Mouse (Mus musculus): Measurements from ENCODE around the gene Dcaf11. TPM values are rescaled to one million over a fixed set of nuclear protein-coding genes. Genes with fewer than 3 reads are reported as not detected.
A peak's percentile ranks its signal among the peaks of the same experiment; 100 is the strongest.

Dcaf11 gene
- polyA plus RNA-seq, 1 experiment from 2014 or later: 109 TPM

GRCm38 (mm10) chr14:55536116-55536745, 23.6 kb upstream of the Dcaf11 start:
- 57% methylated on average over 6 of the region's 6 CpGs for WGBS
- no peak overlapping the region for H3K9ac ChIP-seq (ENCODE audit: low read depth, low read length)
- H3K4me3 ChIP-seq (replicated peaks; ENCODE audit: low read depth, low read length): no peak overlapping the region
- DNase-seq (ENCODE audit: low spot score): peak; percentile 58
- no peaks in the 10 kb centered on the region for H3K9me3 ChIP-seq (replicated peaks; ENCODE audit: low read length)
- peaks cover 6% of the 10 kb centered on the region for H3K4me1 ChIP-seq (replicated peaks; ENCODE audit: insufficient read depth, low read length)
- no peaks in the 10 kb centered on the region for H3K36me3 ChIP-seq (ENCODE audit: insufficient read depth, low read length)
- no peak for ATAC-seq (replicated peaks; ENCODE audit: low FRiP score, low read depth)
- H3K27ac ChIP-seq: no peak overlapping the region
- peak; percentile 85 for TF ChIP-seq CTCF (IDR thresholded peaks at IDR 0.05; ENCODE audit: low read depth)
- no peaks in the 10 kb centered on the region for H3K27me3 ChIP-seq (ENCODE audit: insufficient read depth, low read length)
- H3K4me2 ChIP-seq (ENCODE audit: low read length): no peak overlapping the region

DNA sequence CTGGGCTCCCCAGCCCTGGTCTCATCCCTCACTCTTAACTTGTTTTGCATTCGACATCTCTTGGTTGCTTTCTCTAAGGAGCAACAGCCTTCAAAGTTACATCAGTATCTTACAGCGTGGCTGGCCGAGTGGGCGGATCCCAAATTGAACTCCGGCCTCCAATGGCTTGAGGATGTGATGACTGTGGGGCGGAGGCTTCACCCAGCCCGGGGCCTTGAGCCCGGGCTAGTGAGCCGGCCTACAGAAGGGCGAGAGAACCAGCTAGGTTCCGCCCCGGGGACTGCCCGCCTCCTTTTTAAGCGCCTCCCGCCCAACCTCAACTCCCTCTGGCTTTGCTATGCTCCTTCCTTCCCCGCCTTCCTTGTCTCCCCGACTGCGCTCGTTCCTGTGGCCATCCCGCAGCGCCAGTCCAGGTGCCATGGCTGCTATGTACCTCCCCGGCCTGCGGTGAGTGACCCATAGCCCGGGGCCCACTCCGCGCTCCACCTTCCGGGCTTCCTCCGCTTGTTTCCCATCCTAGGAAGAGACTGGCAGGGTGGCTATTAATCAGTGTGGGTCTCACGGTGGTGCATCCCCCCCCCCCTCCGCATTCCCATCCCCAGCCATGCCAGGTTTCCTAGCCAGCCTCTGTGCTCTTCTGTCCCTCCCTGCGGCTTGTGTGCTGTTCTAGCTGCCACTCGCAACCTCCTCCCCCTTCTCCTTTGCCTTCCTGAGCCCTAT, 19.6 kb upstream of the Dcaf11 start, which contains the start of gene Pck2:
Gene Pck2 (plus strand): TSS at position 200 of the 720 bp plus-strand sequence.
- peak within 1 kb of the TSS; percentile 75 for H3K4me2 ChIP-seq (ENCODE audit: low read length)
- under 1% methylated on average over 31 of the region's 32 CpGs for WGBS
- TF ChIP-seq CTCF (IDR thresholded peaks at IDR 0.05; ENCODE audit: low read depth): no peak

DNA sequence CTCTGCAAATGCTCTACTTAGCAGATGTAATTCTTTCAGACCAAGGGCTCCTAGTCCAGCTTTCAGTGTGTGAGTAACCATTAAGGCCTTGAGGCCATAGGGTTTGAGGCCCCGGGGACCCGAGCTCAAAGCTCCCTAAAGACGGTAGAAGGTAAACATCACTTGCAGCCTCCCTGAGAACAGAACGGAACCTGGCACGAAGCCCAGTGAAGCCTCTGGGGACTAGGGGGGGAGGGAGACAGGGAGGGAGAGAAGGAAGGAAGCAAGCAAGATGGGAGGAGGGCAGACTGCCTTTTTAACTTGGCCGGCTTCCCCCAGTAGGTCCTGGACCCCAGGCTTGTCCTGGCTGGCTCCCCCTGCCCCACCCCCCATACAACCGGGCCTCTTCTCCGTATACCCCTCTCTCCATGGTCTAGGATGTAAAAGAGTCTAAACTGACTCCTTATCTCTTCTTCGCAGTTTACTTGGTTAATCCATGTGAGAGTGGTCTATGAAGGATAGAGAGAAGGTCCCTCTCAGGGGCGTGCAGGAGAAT, 19.0 kb upstream of the Dcaf11 start:
- H3K27me3 ChIP-seq (ENCODE audit: insufficient read depth, low read length): no peaks in the 10 kb centered on the region
- peak overlapping the region; percentile 75 for H3K4me2 ChIP-seq (ENCODE audit: low read length)
- H3K27ac ChIP-seq: peak overlapping the region; percentile 94
- H3K4me1 ChIP-seq (replicated peaks; ENCODE audit: insufficient read depth, low read length): peaks cover 11% of the 10 kb centered on the region
- peaks cover 26% of the 10 kb centered on the region for H3K36me3 ChIP-seq (ENCODE audit: insufficient read depth, low read length)
- ATAC-seq (replicated peaks; ENCODE audit: low FRiP score, low read depth): peak; percentile 27
- H3K4me3 ChIP-seq (replicated peaks; ENCODE audit: low read depth, low read length): peak overlapping the region; percentile 70
- WGBS: 4% methylated on average over 10 of the region's 10 CpGs
- DNase-seq (ENCODE audit: low spot score): peak; percentile 76
- no peaks in the 10 kb centered on the region for H3K9me3 ChIP-seq (replicated peaks; ENCODE audit: low read length)
- no peak for TF ChIP-seq CTCF (IDR thresholded peaks at IDR 0.05; ENCODE audit: low read depth)
- H3K9ac ChIP-seq (ENCODE audit: low read depth, low read length): peak overlapping the region; percentile 74

More for the DNA sequence above, 19.6 kb upstream of the Dcaf11 start, which contains the start of gene Pck2:
- DNase-seq (ENCODE audit: low spot score) (peak; percentile 97), ATAC-seq (replicated peaks; ENCODE audit: low FRiP score, low read depth) (peak; percentile 95)
- Histone ChIP-seq H3K27ac (peak within 1 kb of the TSS; percentile 94), H3K4me1 (replicated peaks; ENCODE audit: insufficient read depth, low read length) (peaks cover 11% of the 10 kb centered on the region), H3K9ac (ENCODE audit: low read depth, low read length) (peak within 1 kb of the TSS; percentile 74), H3K4me3 (replicated peaks; ENCODE audit: low read depth, low read length) (peak within 1 kb of the TSS; percentile 70), H3K27me3 (ENCODE audit: insufficient read depth, low read length) (no peaks in the 10 kb centered on the region), H3K36me3 (ENCODE audit: insufficient read depth, low read length) (peaks cover 21% of the 10 kb centered on the region), H3K9me3 (replicated peaks; ENCODE audit: low read length) (no peaks in the 10 kb centered on the region)

GRCm38 (mm10) chr14:55542268-55542667, 17.5 kb upstream of the Dcaf11 start:
- H3K4me2 ChIP-seq (ENCODE audit: low read length): no peak overlapping the region
- 97% methylated on average over 12 of the region's 12 CpGs for WGBS
- no peak overlapping the region for H3K4me3 ChIP-seq (replicated peaks; ENCODE audit: low read depth, low read length)
- ATAC-seq (replicated peaks; ENCODE audit: low FRiP score, low read depth): no peak
- H3K4me1 ChIP-seq (replicated peaks; ENCODE audit: insufficient read depth, low read length): peaks cover 11% of the 10 kb centered on the region
- TF ChIP-seq CTCF (IDR thresholded peaks at IDR 0.05; ENCODE audit: low read depth): no peak
- DNase-seq (ENCODE audit: low spot score): no peak
- H3K9me3 ChIP-seq (replicated peaks; ENCODE audit: low read length): no peaks in the 10 kb centered on the region
- no peak overlapping the region for H3K9ac ChIP-seq (ENCODE audit: low read depth, low read length)
- no peaks in the 10 kb centered on the region for H3K27me3 ChIP-seq (ENCODE audit: insufficient read depth, low read length)
- no peak overlapping the region for H3K27ac ChIP-seq
- peaks cover 35% of the 10 kb centered on the region for H3K36me3 ChIP-seq (ENCODE audit: insufficient read depth, low read length)

- no peaks in the 10 kb centered on the region for H3K9me3 ChIP-seq (replicated peaks; ENCODE audit: low read length)
- DNase-seq (ENCODE audit: low spot score): no peak
- no peak overlapping the region for H3K4me2 ChIP-seq (ENCODE audit: low read length)
- H3K4me1 ChIP-seq (replicated peaks; ENCODE audit: insufficient read depth, low read length): peaks cover 11% of the 10 kb centered on the region
- no peak overlapping the region for H3K4me3 ChIP-seq (replicated peaks; ENCODE audit: low read depth, low read length)
- peaks cover 55% of the 10 kb centered on the region for H3K36me3 ChIP-seq (ENCODE audit: insufficient read depth, low read length)
- no peak for TF ChIP-seq CTCF (IDR thresholded peaks at IDR 0.05; ENCODE audit: low read depth)
- no peaks in the 10 kb centered on the region for H3K27me3 ChIP-seq (ENCODE audit: insufficient read depth, low read length)
- ATAC-seq (replicated peaks; ENCODE audit: low FRiP score, low read depth): no peak
- WGBS: 77% methylated on average over 9 of the region's 9 CpGs
- no peak overlapping the region for H3K9ac ChIP-seq (ENCODE audit: low read depth, low read length)
- H3K27ac ChIP-seq: no peak overlapping the region
Measured at GRCm38 (mm10) chr14:55544334-55544733, 15.5 kb upstream of the Dcaf11 start.

DNA sequence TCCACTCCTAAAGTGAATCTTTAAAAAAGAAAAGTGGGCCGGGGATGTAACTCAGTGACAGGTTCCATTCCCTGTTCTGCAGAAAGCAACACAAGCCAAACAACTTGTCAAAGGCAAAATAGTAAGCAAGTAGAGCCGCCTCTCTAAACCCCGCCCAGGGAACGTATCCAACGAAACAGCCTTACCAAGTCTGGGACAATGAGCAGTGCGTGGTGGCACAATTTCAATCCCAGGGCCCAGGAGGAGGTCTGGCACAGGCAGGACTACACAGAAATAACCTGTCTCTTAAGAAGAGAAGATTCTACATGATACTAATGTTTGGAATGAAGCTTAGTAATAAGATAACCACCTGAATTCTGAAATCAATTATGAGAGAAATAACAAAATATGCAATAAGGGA, 9.6 kb upstream of the Dcaf11 start:
- H3K27me3 ChIP-seq (ENCODE audit: insufficient read depth, low read length): no peaks in the 10 kb centered on the region
- H3K27ac ChIP-seq: no peak overlapping the region
- H3K9me3 ChIP-seq (replicated peaks; ENCODE audit: low read length): no peaks in the 10 kb centered on the region
- H3K4me2 ChIP-seq (ENCODE audit: low read length): no peak overlapping the region
- 87% methylated on average over 6 of the region's 6 CpGs for WGBS
- no peak for DNase-seq (ENCODE audit: low spot score)
- no peak overlapping the region for H3K9ac ChIP-seq (ENCODE audit: low read depth, low read length)
- TF ChIP-seq CTCF (IDR thresholded peaks at IDR 0.05; ENCODE audit: low read depth): no peak
- no peak overlapping the region for H3K4me3 ChIP-seq (replicated peaks; ENCODE audit: low read depth, low read length)
- H3K4me1 ChIP-seq (replicated peaks; ENCODE audit: insufficient read depth, low read length): no peaks in the 10 kb centered on the region
- peaks cover 36% of the 10 kb centered on the region for H3K36me3 ChIP-seq (ENCODE audit: insufficient read depth, low read length)
- no peak for ATAC-seq (replicated peaks; ENCODE audit: low FRiP score, low read depth)
